Mouse (Mus musculus): ENCODE data around the gene Tfip11. TPM values are rescaled to one million over a fixed set of nuclear protein-coding genes. Genes with fewer than 3 reads are reported as not detected.

Gene Tfip11
- total and polyA plus RNA-seq, 2 experiments from 2014 or later: 20.2 to 24.4 TPM

DNA sequence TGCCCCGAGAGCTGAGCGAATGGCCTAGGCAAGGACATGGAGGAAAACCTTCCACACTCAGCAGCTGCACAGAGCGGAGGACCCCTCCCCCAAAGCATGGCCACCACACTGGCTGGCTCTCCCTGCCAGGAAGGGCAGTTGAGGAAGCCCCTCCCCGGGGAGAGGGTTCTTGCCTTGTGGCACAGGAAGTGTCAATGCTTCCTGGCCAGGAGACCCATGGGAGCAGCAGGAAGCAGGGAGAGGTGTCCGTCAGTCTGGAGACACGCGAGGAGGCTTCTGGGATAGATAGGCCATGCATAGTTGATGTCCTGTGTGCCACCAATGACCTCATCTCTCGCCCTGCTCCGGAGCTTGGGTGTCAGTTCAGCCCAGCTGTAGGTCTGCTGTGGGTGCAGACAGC is 30.2 kb downstream of the Tfip11 start:
- Histone ChIP-seq H3K27me3 (ENCODE audit: insufficient read depth, low read length) (no peaks in the 10 kb centered on the region), H3K27ac (no peak overlapping the region), H3K4me1 (ENCODE audit: insufficient read depth, low read length) (no peaks in the 10 kb centered on the region), H3K4me2 (ENCODE audit: low read depth, low read length) (no peak overlapping the region), H3K9ac (replicated peaks; ENCODE audit: low read length) (no peak overlapping the region), H3K4me3 (ENCODE audit: low read length) (no peak overlapping the region), H3K36me3 (ENCODE audit: insufficient read depth, low read length) (peaks cover 27% of the 10 kb centered on the region), H3K9me3 (ENCODE audit: low read length) (no peaks in the 10 kb centered on the region)
- no peak for TF ChIP-seq CTCF (IDR thresholded peaks at IDR 0.05; ENCODE audit: low read depth)
- 90% methylated on average over 9 of the region's 9 CpGs for WGBS
- DNase-seq (ENCODE audit: low spot score): no peak
- ATAC-seq: peak; percentile 29; the same call in 1 of the 2 replicates

DNA sequence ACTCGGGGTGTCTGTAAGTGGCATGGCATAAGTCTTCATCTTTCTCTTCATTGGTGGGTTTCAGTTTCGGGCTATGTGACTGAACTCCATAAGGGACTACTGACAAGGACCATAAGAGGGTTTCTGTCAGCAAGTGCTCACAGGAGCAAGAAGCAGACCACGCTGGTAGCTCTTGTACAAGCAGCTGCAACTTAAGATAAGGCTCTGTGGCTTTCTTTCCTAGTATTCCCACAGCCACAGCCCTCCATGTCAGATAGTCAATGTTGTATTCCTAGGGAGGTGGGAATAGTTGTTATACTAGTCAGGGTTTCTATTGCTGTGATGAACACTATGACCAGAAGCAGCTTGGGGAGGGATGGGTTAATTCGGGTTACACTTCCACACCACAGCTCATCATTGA is 33.4 kb downstream of the Tfip11 start:
- H3K9ac ChIP-seq (replicated peaks; ENCODE audit: low read length): no peak overlapping the region
- H3K27me3 ChIP-seq (ENCODE audit: insufficient read depth, low read length): no peaks in the 10 kb centered on the region
- H3K4me3 ChIP-seq (ENCODE audit: low read length): no peak overlapping the region
- DNase-seq (ENCODE audit: low spot score): no peak
- H3K4me1 ChIP-seq (ENCODE audit: insufficient read depth, low read length): no peaks in the 10 kb centered on the region
- TF ChIP-seq CTCF (IDR thresholded peaks at IDR 0.05; ENCODE audit: low read depth): no peak
- 0 out of 2 replicates have a peak, but pooled peaks cover 2% of the 10 kb centered on the region for H3K9me3 ChIP-seq (ENCODE audit: low read length)
- H3K36me3 ChIP-seq (ENCODE audit: insufficient read depth, low read length): peaks cover 21% of the 10 kb centered on the region
- H3K27ac ChIP-seq: no peak overlapping the region
- WGBS: 95% methylated on average over 4 of the region's 4 CpGs
- ATAC-seq: no peak
- no peak overlapping the region for H3K4me2 ChIP-seq (ENCODE audit: low read depth, low read length)

DNA sequence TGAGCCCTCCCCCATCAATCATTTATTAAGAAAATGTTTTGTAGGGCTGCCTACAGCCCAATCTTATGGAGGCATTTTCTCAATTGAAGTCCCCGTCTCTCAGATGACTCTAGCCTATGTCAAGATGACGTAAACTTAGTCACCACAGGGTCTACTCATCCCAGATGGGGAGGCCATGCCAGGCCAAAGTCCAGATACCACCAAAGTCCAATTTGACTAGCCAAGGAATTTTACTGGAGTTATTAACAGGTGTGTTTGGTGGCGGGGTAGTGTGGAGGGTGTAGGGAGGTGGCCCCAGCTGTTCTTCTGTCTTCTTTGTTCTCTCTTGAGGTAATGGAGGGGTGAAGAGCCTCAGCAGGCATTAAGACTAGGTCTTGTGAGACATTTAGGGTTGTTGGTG is 33.9 kb downstream of the Tfip11 start:
- Histone ChIP-seq H3K4me1 (ENCODE audit: insufficient read depth, low read length) (no peaks in the 10 kb centered on the region), H3K27me3 (ENCODE audit: insufficient read depth, low read length) (no peaks in the 10 kb centered on the region), H3K9me3 (ENCODE audit: low read length) (0 out of 2 replicates have a peak, but pooled peaks cover 2% of the 10 kb centered on the region), H3K36me3 (ENCODE audit: insufficient read depth, low read length) (peaks cover 17% of the 10 kb centered on the region; the same call in 1 of the 2 replicates), H3K4me3 (ENCODE audit: low read length) (no peak overlapping the region), H3K4me2 (ENCODE audit: low read depth, low read length) (no peak overlapping the region), H3K9ac (replicated peaks; ENCODE audit: low read length) (no peak overlapping the region), H3K27ac (no peak overlapping the region)
- ATAC-seq: no peak
- 98% methylated on average over 3 of the region's 3 CpGs for WGBS
- TF ChIP-seq CTCF (IDR thresholded peaks at IDR 0.05; ENCODE audit: low read depth): no peak
- DNase-seq (ENCODE audit: low spot score): no peak

GRCm38 (mm10) chr5:112364184-112364797 is 38.1 kb downstream of the Tfip11 start:
- TF ChIP-seq CTCF (IDR thresholded peaks at IDR 0.05; ENCODE audit: low read depth): no peak
- H3K27me3 ChIP-seq (ENCODE audit: insufficient read depth, low read length): no peaks in the 10 kb centered on the region
- 0 out of 2 replicates have a peak, but pooled peaks cover 2% of the 10 kb centered on the region for H3K9me3 ChIP-seq (ENCODE audit: low read length)
- H3K27ac ChIP-seq: no peak overlapping the region
- DNase-seq (ENCODE audit: low spot score) (no peak), ATAC-seq (no peak)
- H3K9ac ChIP-seq (replicated peaks; ENCODE audit: low read length): no peak overlapping the region
- H3K36me3 ChIP-seq (ENCODE audit: insufficient read depth, low read length): peaks cover 19% of the 10 kb centered on the region; the same call in 1 of the 2 replicates
- H3K4me3 ChIP-seq (ENCODE audit: low read length): no peak overlapping the region
- H3K4me2 ChIP-seq (ENCODE audit: low read depth, low read length): no peak overlapping the region
- WGBS: 67% methylated on average over 10 of the region's 10 CpGs
- peaks cover 6% of the 10 kb centered on the region; the same call in 1 of the 2 replicates for H3K4me1 ChIP-seq (ENCODE audit: insufficient read depth, low read length)

DNA sequence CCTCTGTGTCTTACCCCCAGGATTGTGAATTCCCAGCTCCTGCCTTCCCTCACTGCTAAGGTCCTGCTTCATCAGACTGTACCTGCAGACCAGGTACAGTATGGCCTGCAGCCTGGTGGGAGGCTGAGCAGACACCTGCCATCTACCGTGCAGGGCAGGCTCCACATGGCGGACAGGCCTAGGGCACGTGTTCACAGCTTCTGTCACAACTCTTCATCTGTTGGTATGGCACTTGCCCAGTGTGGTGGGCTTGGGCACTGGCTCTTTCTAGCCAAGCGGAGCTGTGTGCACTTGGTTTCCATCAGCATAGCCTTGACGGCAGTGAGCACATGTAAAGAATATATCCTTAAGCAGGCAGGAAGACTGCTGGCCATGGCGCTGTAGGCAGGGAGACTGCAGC is 40.7 kb downstream of the Tfip11 start:
- Histone ChIP-seq H3K9ac (replicated peaks; ENCODE audit: low read length) (no peak overlapping the region), H3K36me3 (ENCODE audit: insufficient read depth, low read length) (peaks cover 19% of the 10 kb centered on the region; the same call in 1 of the 2 replicates), H3K27me3 (ENCODE audit: insufficient read depth, low read length) (no peaks in the 10 kb centered on the region), H3K4me1 (ENCODE audit: insufficient read depth, low read length) (peaks cover 27% of the 10 kb centered on the region), H3K4me3 (ENCODE audit: low read length) (no peak overlapping the region), H3K4me2 (ENCODE audit: low read depth, low read length) (no peak overlapping the region), H3K9me3 (ENCODE audit: low read length) (0 out of 2 replicates have a peak, but pooled peaks cover 2% of the 10 kb centered on the region), H3K27ac (no peak overlapping the region)
- DNase-seq (ENCODE audit: low spot score): no peak
- ATAC-seq: no peak
- 89% methylated on average over 6 of the region's 6 CpGs for WGBS
- TF ChIP-seq CTCF (IDR thresholded peaks at IDR 0.05; ENCODE audit: low read depth): no peak

DNA sequence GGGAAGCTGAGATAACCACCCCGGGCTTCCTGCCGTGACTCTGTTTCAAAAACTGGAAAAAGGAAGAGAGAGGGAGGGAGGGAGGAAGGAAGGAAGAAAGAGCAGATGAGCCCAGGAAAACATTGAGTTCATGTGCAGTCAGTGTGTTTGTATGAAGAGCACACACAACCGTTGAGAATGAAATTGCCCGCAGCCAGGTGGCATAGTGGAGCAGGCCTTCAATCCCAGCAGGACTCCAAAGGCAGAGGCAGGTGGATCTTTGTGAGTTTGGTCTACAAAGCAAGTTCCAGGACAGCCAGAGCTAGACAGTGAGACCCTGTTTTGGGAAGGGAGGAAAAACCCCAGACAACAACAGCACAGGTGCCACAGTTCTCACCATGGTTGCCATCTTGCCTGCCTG is 41.2 kb downstream of the Tfip11 start:
- DNase-seq (ENCODE audit: low spot score) (peak; percentile 24), ATAC-seq (no peak)
- Histone ChIP-seq H3K27me3 (ENCODE audit: insufficient read depth, low read length) (no peaks in the 10 kb centered on the region), H3K36me3 (ENCODE audit: insufficient read depth, low read length) (peaks cover 16% of the 10 kb centered on the region; the same call in 1 of the 2 replicates), H3K4me2 (ENCODE audit: low read depth, low read length) (no peak overlapping the region), H3K4me1 (ENCODE audit: insufficient read depth, low read length) (peaks cover 32% of the 10 kb centered on the region), H3K9ac (replicated peaks; ENCODE audit: low read length) (no peak overlapping the region), H3K4me3 (ENCODE audit: low read length) (no peak overlapping the region), H3K9me3 (ENCODE audit: low read length) (no peaks in the 10 kb centered on the region), H3K27ac (no peak overlapping the region)
- 91% methylated on average over 4 of the region's 4 CpGs for WGBS
- TF ChIP-seq CTCF (IDR thresholded peaks at IDR 0.05; ENCODE audit: low read depth): peak; percentile 38

- ATAC-seq: no peak
- H3K4me1 ChIP-seq (ENCODE audit: insufficient read depth, low read length): peaks cover 37% of the 10 kb centered on the region
- H3K4me3 ChIP-seq (ENCODE audit: low read length): no peak overlapping the region
- no peak for DNase-seq (ENCODE audit: low spot score)
- no peak overlapping the region for H3K9ac ChIP-seq (replicated peaks; ENCODE audit: low read length)
- no peaks in the 10 kb centered on the region for H3K9me3 ChIP-seq (ENCODE audit: low read length)
- H3K27me3 ChIP-seq (ENCODE audit: insufficient read depth, low read length): no peaks in the 10 kb centered on the region
- peaks cover 16% of the 10 kb centered on the region; the same call in 1 of the 2 replicates for H3K36me3 ChIP-seq (ENCODE audit: insufficient read depth, low read length)
- H3K4me2 ChIP-seq (ENCODE audit: low read depth, low read length): no peak overlapping the region
- WGBS: 86% methylated on average over 12 of the region's 12 CpGs
- peak overlapping the region; percentile 20; the same call in 1 of the 2 replicates for H3K27ac ChIP-seq
- no peak for TF ChIP-seq CTCF (IDR thresholded peaks at IDR 0.05; ENCODE audit: low read depth)
Measured at GRCm38 (mm10) chr5:112367929-112368328, 41.8 kb downstream of the Tfip11 start.

All from hindbrain, postnatal 0 days (tissue).